Mouse (Mus musculus) lung, postnatal 0 days (tissue): Measurements from ENCODE around the gene Xbp1.

Experiments used
- CTCF ChIP-seq: IDR thresholded peaks from 2 replicates; pipeline ENCODE4 v1.5.1; 2016; ENCODE audit warnings: antibody characterized with exemption, mild to moderate bottlenecking
- EP300 ChIP-seq: IDR thresholded peaks from 2 replicates; pipeline ENCODE4 v1.6.1; 2016; ENCODE audit warnings: antibody characterized with exemption, mild to moderate bottlenecking, control low read depth

GRCm38 (mm10) chr11:5521516-5522291 is 1.2 kb downstream of the Xbp1 start:
- TF ChIP-seq CTCF (peak; percentile 76), EP300 (0 out of 2 replicates have a peak, but pooled peaks have one; percentile 4)
